Mouse (Mus musculus) spleen, adult 10 weeks (tissue): Measurements from ENCODE around the gene Ramp3. TPM values are rescaled to one million over a fixed set of nuclear protein-coding genes. Genes with fewer than 3 reads are reported as not detected.

Experiments
- polyA plus RNA-seq: library from polyadenylated mRNA; stranded (reverse); fragments of 350-450 nt; fragmentation: Illumina TruSeq; extraction: RNeasy Lipid Tissue Mini Kit (QIAGEN cat#74804); gene quantifications from one replicate; pipeline ENCODE4 v1.2.3, GENCODE M21; 2015; ENCODE audit warnings: low replicate concordance; ENCODE audit not compliant: insufficient read depth

Gene Ramp3
- 0.65 TPM for polyA plus RNA-seq

DNA sequence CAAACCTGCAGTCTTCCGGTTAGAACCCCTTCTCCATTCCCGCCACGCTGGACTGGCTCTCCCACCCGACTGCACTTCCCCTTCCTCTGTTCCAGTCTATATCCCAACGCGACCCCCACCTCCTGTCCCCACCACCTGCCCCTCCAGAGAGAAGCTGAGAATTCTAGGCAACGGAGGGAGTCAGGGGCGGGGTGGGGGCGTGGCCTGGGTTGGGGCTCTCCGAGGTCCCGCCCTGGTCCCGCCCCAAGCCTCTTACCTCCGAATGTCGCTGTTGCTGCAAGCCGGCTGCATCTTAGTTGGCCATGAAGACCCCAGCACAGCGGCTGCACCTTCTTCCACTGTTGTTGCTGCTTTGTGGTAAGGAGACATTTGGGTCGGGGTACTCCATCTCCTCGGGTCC, at the start of gene Ramp3:
TSS of gene Ramp3 (plus strand) at position 251 of the 400 bp plus-strand sequence.

DNA sequence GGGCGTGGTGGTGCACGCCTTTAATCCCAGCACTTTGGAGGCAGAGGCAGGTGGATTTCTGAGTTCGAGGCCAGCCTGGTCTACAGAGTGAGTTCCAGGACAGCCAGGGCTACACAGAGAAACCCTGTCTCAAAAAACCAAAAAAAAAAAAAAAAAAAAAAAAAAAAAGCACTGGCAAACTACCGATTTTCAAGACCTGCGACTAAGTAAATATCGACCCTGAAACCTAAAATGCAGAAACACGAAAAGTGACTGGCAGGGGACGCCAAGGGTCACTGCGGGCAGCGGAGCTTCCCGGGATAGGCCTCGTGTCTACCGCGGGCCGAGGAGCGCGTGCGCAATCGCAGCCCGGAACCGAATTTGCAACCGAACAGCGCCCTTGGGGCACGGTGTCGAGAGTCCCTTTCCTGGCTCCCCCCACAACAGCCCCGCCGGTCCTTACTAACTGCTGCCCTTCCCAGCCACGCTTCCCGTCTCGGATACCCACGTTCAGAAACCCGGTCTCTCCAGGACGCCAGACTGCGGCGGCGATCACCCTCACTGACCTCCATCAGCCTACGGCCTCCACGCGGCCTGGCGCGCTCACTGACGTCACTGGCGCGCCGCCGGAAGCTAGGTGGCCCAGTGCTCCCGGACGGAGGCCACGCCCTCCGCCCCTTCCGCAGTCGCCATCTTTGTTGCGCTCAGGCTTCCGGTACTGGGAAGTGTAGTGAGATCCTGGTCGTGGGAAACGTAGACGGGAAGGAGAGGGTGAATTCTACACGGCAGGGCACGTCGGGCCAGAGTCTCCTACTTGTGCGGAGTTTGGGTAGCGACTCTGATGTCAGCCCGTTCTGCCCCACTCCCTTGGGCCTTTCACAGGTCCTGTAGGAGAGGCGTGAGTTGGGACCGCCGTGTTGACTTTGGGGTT, 32.6 kb upstream of the Ramp3 start, which contains the start of gene Tbrg4:
TSS of gene Tbrg4 (minus strand) at position 590 of the 910 bp plus-strand sequence.

DNA sequence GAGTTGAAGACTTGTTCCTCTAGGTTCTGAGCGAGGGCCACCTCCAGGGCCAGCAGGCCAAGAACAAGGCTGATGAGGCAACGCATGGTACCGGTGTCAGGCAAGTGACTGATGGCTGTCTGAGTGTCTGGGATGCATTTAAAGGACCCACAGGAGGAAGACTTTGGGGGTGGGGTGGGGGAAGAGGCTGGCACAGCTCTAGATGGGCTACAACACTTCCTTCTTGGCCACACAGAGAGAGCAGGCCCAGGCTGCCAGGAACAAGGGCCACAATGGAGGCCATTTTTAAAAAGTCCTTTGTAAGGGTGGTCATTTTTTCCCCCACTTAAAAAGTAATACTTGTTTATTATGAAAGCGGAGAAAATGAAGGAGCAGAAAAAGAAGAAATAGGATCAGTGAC, 19.8 kb upstream of the Ramp3 start, which contains the start of gene Wap:
TSS of gene Wap (minus strand) at position 101 of the 400 bp plus-strand sequence.

Other genes with a start within 250 kb of the Ramp3 start
- 2,887 TPM for gene Ppia, start 243.1 kb upstream of the Ramp3 start, polyA plus RNA-seq
- gene H2afv, start 214.1 kb upstream of the Ramp3 start, polyA plus RNA-seq: 49.2 TPM
- 98.1 TPM for gene Purb, start 182.6 kb upstream of the Ramp3 start, polyA plus RNA-seq
- gene Myo1g, start 137.6 kb upstream of the Ramp3 start, polyA plus RNA-seq: 99.7 TPM
- 85.4 TPM for gene Ccm2, start 111.6 kb upstream of the Ramp3 start, polyA plus RNA-seq
- gene Nacad, start 52.5 kb upstream of the Ramp3 start, polyA plus RNA-seq: 0.21 TPM
- 21.5 TPM for gene Tbrg4, start 32.5 kb upstream of the Ramp3 start, polyA plus RNA-seq
- not detected for gene Wap, start 19.9 kb upstream of the Ramp3 start, polyA plus RNA-seq
- not detected for gene Gm11983, start 179.1 kb downstream of the Ramp3 start, polyA plus RNA-seq